Mouse (Mus musculus) bone marrow, adult 2 months (tissue): Measurements from ENCODE around the gene P2ry10b.

Source experiments
- CTCF ChIP-seq: fragments of 200-500 bp; IDR thresholded peaks from 2 replicates; pipeline ENCODE4 v1.5.1; 2011; ENCODE audit warnings: low read length, control low read depth; ENCODE audit not compliant: control insufficient read depth, insufficient read depth
- POLR2A ChIP-seq: fragments of 200-500 bp; IDR thresholded peaks from 2 replicates; pipeline ENCODE4 v1.6.1; 2011; ENCODE audit warnings: low read depth, mild to moderate bottlenecking, control low read depth, low read length, borderline replicate concordance; ENCODE audit not compliant: control insufficient read depth

DNA sequence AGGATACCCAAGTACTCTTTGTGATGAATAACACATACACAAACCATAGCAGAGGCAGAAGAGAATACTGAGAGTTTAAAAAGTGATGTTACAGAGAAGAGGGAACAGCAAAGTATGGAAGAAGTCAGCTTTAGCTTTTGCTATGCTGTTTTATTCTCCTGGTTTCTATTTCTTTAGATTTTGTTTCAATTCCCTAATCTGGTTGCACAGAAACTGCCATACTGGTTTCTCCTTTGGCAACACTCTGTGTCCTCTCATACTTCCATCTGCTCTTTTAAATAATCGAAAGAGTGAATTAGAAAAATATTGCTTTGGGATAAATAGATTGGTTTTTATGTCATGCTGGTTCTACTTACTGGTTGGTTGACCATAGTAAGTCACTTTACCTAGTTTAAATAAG is 32.4 kb upstream of the P2ry10b start:
- TF ChIP-seq POLR2A (no peak), CTCF (no peak)
